Mouse (Mus musculus): ENCODE results near the gene Olfr776.
"Not testable (repeated sequence)": the region's sequence is repeated elsewhere in the genome, so short reads cannot be mapped to it uniquely, and the experiment has no call there.

Olfr776 gene
- long read RNA-seq, experiment 1: 0 reads
- long read RNA-seq, experiment 2: 0 reads

DNA sequence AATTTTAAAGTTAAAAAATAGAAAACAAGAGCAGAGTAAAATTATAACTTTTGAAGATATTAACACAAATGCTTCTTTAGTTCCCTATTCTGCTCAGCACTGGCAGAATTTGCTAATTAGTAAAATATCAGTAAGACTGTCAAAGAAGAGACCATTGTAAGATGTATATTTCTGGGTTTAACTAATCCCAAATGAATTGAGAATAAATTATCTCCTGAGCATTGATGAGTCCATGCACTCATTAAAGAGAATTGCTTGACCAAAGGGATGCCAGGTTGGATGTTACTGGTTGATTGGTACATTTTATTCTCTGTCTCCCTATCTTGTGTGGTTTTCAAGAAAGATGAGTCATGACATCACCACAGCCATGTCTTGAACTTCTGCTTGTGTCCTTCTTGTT, at the start of gene Olfr776:
Gene Olfr776 (plus strand): TSS at position 301 of the 400 bp plus-strand sequence.
- intact Hi-C loops (cut with DNase I): no loop called here

DNA sequence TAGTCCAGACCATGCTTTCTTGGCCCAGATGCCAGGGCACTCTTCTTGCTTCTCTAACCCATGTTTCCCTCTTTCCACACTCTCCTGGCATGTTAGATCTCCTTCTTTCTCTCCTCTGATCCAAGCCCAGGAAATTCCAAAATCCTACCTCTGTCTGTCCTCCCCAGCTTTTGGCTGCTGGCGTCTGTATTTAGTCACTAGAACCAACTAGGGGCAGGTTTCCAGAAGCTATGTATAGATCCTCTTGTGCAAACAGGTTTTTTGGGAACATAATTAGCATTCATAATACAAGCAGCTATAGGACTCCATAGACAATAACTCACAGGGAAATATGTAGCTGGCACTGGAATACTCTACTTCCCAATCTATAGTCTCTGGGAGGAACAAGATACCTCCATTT, 28.2 kb upstream of the Olfr776 start:
- intact Hi-C loops (cut with DNase I): no loop called here

DNA sequence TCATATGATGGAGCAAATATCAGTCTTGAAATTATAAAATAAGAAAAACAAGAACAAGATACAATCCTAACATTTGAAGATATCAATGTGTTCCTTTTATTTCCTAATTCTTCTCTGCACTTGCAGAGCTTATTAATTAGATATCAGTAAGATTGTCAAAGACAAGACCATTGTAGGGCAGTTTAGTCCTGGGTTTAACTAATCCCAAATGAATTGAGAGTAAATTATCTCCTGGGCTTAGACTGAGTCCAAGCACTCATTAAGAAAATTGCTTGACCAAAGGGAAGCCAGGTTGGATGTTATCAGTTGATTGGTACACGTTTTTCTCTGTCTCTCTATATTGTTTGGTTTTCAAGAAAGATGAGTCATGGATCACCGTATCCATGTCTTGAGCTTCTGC, 23.0 kb upstream of the Olfr776 start, which contains the start of gene Olfr774:
Gene Olfr774 (plus strand): TSS at position 301 of the 400 bp plus-strand sequence.
- intact Hi-C loops (cut with DNase I): no loop called here

DNA sequence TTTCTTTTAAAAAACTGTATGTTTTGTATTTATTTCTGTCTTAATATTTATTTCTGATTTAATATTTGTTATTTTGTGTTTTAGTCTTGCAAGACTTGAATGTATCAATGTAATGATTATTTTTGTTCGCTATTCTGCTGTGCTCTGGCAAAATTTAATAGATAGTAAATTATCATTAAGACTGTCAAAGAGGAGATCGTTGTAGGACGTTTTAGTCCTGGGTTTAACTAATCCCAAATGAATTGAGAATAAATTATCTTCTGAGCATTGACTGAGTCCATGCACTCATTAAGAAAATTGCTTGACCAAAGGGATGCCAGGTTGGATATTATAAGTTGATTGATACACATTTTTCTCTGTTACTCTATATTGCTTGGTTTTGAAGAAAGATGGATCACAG, 10.8 kb upstream of the Olfr776 start, which contains the start of gene Olfr775:
Gene Olfr775 (plus strand): TSS at position 301 of the 400 bp plus-strand sequence.
- intact Hi-C loops (cut with DNase I): no loop called here

DNA sequence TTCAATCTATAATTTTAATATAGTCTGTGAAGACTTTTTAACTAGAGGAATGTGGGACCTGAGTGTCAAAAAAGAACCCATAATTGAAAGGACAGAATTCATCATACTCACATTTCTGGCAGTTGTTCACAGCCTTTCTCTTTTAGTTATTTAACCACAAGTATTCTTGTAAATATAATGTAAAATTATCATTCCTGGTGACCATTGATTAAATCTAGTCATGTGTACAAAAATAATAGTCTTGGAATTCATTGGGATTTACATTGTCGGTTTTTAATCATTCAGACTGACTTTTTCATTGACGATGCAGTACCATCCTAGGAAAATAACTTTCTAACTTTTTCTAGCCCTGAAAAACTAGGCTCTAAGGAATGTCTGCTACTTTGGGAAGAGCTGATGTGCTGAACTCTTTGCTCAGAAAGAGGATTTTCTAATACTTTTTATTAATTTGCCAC, 12.2 kb downstream of the Olfr776 start, which contains the start of gene Olfr777:
Gene Olfr777 (minus strand): TSS at position 405 of the 455 bp plus-strand sequence.
- intact Hi-C loops (cut with DNase I): no loop called here

DNA sequence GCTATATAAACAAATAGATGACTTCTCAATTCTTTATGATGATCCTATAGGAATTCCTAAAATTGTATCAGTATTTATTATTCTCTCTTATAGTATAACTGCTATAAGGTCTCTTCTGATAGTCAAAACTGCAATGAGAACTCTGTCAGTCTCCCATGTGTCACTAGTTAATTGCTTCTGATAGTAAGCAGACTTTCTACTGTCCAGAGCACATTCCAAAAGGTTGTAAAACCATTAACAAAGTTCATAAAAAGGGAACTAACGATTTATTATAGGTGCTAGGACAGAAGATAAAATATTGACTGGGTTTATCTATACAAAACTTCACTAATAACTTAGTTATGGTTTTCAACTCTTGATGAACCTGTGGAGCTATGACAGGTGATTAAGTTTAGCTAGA, 54.0 kb downstream of the Olfr776 start:
- intact Hi-C loops (cut with DNase I): not testable (repeated sequence)

DNA sequence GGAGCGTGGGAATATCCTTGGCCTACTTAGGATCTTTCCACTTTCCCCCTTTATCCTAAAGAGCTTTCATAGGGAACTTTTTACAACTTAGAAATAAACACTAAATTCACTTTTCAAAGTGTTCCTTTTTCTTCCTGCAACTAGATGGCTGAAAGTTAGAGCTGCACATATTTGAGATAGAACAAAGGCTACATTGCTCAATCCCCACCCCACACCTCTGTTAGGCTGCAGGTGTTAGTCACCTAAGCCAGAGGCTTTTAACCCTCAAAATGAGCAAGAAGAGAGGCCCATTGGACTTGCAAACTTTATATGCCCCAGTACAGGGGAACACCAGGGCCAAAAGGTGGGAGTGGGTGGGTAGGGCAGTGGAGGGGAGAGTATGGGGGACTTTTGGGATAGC, 54.6 kb downstream of the Olfr776 start:
- intact Hi-C loops (cut with DNase I): not testable (repeated sequence)

All from adrenal gland (tissue).